Mouse (Mus musculus) lung, postnatal 10 days (tissue): ENCODE measurements around the gene Gpr157.

Source experiments
- DNase-seq: peaks from one replicate; pipeline ENCODE4 v3.0.0; 2021

The Gpr157 gene

GRCm38 (mm10) chr4:150112867-150113266, 25.7 kb downstream of the Gpr157 start:
- peak; percentile 62 for DNase-seq

- no peak for DNase-seq
Observed at GRCm38 (mm10) chr4:150114505-150115061, 27.4 kb downstream of the Gpr157 start.

DNA sequence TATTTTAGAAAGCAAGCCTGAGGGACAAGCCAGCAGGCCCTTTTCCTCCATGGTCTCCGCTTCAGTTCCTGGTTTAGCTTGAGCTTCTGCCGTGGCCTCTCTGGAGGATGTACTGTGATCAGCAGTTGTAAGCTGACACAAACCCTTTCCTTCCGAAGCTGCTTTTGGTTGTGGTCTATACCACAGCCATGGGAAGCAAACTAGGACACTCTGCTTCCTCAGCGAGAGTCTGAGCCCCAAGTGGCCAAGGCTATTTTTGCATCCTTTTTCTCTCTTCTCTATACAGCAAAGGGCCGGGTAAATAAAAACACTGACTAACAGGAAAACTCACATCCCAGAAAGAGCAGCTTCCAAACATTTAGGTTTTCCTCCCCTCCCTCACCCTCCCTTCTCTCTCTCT, 30.1 kb downstream of the Gpr157 start:
- DNase-seq: peak; percentile 25

- no peak for DNase-seq
Observed at GRCm38 (mm10) chr4:150118163-150118562, 31.0 kb downstream of the Gpr157 start.

GRCm38 (mm10) chr4:150119055-150119454, 31.9 kb downstream of the Gpr157 start, which contains the start of gene Slc2a5:
Slc2a5 (plus strand) TSS chr4:150119283.
- no peak for DNase-seq

- no peak for DNase-seq
Observed at GRCm38 (mm10) chr4:150119640-150120039, 32.5 kb downstream of the Gpr157 start.

GRCm38 (mm10) chr4:150120173-150120833, 33.1 kb downstream of the Gpr157 start:
- no peak for DNase-seq

GRCm38 (mm10) chr4:150121430-150121829, 34.3 kb downstream of the Gpr157 start:
- no peak for DNase-seq

GRCm38 (mm10) chr4:150122476-150122875, 35.3 kb downstream of the Gpr157 start:
- DNase-seq: no peak

DNA sequence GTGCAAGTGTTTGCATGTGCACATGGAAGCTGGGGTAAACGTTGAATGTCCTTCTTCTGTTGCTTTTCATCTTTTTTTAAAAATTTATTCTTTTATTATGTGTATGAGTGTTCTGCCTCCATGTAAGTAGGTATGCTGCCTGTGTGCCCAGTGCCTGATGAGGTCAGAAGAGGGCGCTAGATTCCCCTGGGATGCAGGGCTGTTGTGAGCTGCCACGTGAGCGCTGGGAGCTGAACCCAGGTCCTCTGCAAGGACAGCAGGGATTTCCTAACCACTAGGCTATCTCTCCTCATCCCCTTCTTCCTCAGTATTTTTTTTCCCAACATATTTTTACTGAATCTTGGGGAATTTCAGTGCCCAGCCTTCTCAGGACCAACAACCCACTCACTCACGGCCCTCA, 39.2 kb downstream of the Gpr157 start:
- no peak for DNase-seq

DNA sequence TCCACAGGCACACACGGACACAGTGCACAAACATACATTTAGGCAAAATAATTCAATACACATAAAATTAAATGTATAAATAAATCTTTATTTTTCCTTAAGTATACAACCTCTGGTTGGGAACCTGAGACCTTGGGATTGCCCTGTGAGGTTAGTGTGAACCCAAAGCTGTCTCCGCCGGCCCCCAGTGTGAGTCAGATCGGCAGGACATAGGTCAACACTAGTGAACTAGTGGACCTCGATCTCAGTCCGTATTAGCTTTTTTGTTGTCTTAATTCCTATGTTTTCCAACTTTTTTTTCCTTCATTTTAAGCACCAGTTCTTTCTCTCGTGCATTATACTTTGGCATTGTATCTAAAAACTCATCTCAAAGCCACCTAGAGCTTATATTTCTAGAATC, 40.7 kb downstream of the Gpr157 start:
- no peak for DNase-seq

- DNase-seq: no peak
Observed at GRCm38 (mm10) chr4:150128571-150128970, 41.4 kb downstream of the Gpr157 start.

GRCm38 (mm10) chr4:150130661-150131060, 43.5 kb downstream of the Gpr157 start:
- DNase-seq: no peak

DNA sequence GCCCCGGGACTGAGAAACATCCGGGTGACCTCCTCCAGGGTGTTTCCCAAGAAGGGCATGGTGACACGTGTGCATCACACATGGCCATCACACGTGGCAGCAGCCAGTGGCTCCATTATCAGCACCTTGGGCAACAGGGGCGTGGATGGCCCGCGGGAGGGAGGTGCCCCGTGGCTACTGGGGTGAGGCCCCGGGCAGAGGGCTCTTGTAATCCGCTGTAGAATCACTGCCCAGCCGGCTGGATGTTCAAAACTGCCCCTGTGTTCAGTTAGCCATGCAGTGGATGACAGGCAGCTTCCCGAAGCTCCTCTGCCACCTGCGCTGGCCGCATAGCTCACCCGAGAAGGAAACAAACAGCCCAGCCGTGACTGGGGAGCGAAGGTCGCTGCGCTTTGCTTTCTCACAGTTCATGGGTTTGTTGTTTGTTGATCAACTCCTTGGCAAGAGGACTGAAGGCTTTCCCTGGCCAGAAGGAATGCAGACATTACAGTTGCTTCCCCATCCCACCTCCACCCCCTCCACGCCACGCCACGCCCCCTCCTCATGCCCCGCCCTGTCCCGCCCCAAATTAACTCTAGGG, 45.6 kb downstream of the Gpr157 start:
- DNase-seq: no peak

GRCm38 (mm10) chr4:150135254-150135653, 48.1 kb downstream of the Gpr157 start:
- DNase-seq: no peak

DNA sequence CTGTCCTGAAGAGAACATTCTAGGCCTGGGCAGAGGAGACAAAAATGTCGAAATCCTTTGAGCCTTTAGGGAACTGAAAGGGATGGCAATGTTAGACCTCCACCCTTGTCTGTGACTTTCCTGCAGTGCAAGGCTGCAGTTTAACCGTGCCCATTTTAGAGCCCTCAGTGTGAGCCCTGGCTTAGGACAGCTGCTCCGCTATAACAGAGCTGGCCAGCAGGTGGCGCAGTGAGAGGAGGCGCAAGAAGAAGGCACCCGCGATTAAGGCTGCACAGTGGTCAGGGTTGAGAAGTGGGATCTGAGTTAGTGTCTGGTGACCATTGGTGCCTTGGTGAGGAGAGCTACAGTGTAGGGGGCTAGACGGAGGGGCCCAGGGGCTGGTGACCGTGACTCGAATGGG, 49.5 kb downstream of the Gpr157 start:
- peak; percentile 81 for DNase-seq

DNA sequence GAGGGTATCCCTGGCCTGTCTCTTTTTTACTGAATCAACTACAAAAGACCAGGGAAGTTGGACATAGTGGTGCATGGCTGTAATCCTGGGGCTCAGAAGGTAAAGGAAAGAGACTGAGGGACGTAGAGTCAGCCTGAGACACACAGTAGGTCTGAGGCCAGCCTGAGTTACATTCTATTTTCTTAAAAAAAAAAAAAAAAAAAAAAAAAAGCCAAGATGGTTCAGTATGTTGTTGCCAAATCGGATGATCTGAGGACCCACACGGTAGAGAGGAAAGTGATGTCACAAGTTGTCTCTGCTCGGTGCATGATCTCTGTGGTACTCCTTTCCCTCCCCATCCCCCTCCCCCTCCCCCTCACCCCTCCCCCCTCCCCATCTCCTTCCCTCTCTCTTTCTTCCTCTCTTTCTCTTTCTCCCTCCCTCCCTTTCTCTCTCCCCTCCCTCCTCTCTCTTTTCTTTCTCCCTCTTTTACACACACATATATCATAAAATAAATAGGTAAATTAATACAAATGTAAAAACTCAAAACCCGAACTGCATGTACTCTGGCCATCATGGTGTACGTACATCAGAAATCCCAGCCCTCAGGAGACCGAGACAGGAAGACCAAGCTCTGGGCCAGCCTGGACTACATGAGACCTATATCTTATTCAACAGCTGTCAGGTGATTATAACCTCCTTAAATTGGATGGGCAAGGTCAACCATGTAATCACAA, 50.4 kb downstream of the Gpr157 start:
- DNase-seq: no peak

DNA sequence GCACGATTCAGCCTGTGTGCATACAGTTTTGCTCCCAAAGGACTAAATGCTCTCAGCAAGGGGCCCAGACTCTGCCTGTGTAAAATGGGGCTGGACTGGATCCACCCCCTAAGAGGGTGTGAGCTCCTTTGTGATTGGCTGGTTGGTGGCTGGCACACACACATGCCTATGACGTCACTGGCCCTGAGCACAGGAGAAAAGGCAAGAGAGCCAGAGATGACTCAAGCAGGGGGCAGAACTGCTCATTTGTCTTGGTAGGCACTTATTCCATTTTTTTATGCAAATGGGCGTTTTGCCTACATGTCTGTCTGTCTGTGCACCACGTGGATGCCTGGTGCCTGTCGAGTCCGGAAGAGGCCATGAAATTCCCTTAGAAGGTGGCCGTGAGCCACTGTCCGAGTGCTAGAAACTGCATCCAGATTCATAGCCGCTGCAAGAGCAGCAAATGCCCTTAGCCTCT, 50.9 kb downstream of the Gpr157 start:
- peak; percentile 82 for DNase-seq

DNA sequence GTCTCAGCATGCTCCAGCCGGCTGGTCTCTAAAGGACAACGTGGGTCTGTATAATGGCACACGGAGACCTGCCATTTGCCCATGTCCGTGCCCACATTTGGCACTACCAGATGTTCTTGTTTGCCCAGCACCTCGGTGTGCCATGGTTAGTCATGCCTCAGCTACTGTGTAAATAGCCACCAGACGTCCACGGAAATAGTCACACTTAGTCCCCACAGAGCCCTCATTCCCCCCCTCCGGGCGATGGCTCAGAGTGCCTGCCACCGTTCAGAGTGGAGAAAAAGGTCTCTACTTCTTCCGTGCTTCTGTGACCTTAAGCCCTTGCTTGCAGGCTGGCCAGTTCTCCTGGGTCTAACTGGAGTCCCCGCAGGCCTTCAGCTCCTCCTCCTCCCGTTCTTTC, 51.9 kb downstream of the Gpr157 start:
- DNase-seq: no peak

DNA sequence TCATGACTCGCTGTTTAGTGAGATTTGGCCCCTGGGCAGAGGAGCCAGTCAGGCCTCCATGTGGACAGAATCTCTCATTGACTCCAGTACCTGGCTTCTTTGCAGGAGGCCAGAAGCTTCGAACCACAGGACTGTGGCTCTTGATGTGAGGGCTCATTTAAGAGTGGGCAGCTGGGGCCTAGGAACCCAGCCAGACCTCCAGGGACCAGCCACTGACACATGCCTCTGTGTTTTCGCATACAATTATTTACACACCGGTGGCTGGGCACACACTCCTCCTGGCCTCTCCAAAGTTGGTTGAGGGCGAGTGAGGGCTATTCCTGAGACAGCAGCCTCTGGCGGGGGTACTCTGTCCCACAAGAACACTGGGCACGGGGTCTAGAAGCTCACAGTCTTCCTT, 53.2 kb downstream of the Gpr157 start:
- DNase-seq: no peak

DNA sequence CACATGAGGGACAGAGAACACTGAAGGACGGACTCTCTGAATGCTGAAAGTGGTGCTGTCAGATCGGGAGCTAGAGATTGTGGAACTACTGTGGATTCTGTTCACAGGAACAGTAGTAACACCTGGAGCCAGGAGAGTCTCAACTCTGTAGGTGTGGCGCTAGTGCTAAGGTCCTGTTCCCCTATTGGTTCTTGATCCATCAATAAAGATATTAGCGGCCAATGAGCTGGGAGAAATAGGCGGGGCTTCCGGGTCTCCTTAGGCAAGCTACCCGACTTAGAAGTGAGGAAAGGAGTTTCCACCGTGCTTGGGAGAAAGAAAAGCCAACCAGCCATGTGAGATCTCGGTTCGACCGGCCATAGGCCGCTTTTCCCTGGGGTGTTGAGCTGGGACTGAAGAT, 57.1 kb downstream of the Gpr157 start:
- DNase-seq: no peak

GRCm38 (mm10) chr4:150146286-150146685, 59.1 kb downstream of the Gpr157 start:
- DNase-seq: no peak

DNA sequence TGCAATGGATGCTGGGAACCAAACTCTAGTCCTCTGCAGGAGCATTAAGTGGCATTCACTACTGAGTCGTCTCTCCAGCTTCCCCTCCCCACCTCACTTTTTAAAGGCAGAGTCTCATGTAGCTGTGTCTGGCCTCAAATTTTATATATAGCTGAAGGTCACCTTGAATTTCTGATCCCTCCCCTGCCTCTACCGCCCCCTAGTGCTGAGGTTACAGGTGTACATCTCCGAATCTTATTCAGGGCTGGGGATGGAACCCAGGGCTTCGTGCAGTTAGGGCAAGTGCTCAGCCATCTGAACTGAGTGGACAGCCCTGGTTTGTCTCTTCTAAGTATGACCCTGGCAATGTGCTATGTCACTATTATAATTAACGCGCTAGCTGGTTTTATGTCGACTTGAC, 63.9 kb downstream of the Gpr157 start:
- no peak for DNase-seq

GRCm38 (mm10) chr4:150152483-150152882, 65.3 kb downstream of the Gpr157 start:
- DNase-seq: no peak
